In the genomic region with DNA sequence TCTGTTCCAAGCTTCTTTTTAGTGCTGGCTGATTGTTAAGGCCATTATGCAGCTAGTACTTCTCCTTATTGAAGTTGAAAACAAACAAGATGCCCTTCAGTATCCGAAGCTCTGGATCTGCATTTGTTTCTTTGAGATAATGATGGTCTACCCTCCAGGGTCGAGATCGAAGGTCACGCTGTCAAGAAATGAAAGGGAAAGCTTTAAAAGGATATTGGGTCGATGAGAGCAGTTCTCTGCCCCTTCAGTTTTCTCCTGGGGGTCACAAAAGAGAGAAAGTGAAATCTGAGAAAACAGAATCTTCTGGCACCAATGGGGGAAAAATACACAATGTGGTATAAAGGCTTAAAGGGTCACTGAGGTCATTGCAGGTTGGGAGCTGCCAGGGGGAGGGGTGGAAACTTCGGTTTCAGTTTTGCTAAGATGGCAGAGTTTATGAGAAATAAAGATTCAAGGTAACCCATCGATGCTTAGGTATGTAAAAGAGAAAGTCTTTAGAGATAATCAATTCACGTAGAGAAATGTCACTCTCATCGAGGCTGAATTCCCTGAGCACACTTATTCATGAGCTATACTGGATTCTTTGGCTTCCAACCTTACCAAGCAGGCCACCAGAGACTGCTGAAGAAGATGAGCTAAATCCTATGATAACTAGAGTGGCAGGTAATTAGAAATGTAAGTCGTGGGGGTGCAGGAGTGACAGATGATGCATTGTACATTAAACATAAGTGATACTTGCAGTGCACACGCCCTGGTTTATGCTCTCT, we compare ENCODE assay signal across 16 mouse cellular contexts.
"Had no signal": no experiment of that assay in that cellular context is flagged by ENCODE, and none has a peak within 500 bp of the region (broad histone marks: within the 10 kb centered on the region; RNA-seq: fewer than 3 reads in every experiment).

No protein-coding gene starts in this region.

- H3K27ac ChIP-seq: kidney, postnatal 0 days; layer of hippocampus, adult 2 months; limb, embryonic 10.5 days; liver, embryonic 15.5 days; stomach, embryonic 15.5 days had no signal

- H3K9me3 ChIP-seq: limb, embryonic 10.5 days; liver, embryonic 15.5 days; stomach, embryonic 15.5 days had no signal

- ATAC-seq: lung, postnatal 0 days had no signal

- H3K4me3 ChIP-seq: layer of hippocampus, adult 2 months; limb, embryonic 10.5 days; liver, embryonic 15.5 days; myocyte; stomach, embryonic 15.5 days had no signal

- H3K4me2 ChIP-seq: liver, embryonic 11.5 days; liver, embryonic 15.5 days; stomach, embryonic 15.5 days had no signal

- DNase-seq: kidney, adult 11 months; kidney, adult 9 months; kidney, postnatal 4 days; lung, adult 2 months; lung, postnatal 36 days; right cerebral cortex, postnatal 14 days; thymus, adult 2 months; thymus, postnatal 36 days had no signal

- H3K9ac ChIP-seq: liver, embryonic 15.5 days; stomach, embryonic 15.5 days had no signal

- H3K4me1 ChIP-seq: limb, embryonic 10.5 days; liver, embryonic 15.5 days; stomach, embryonic 15.5 days had no signal

- H3K36me3 ChIP-seq: limb, embryonic 10.5 days; liver, embryonic 15.5 days; stomach, embryonic 15.5 days had no signal

- H3K27me3 ChIP-seq: liver, embryonic 15.5 days; stomach, embryonic 15.5 days had no signal
